Mouse (Mus musculus) forebrain, embryonic 16.5 days (tissue): ENCODE data around the gene Eed. TPM values are rescaled to one million over a fixed set of nuclear protein-coding genes. Genes with fewer than 3 reads are reported as not detected.

Experiments
- ATAC-seq: fragments of 200-750 bp; cut with Nextera tagmentation; 2 replicates; pipeline ENCODE4 v1.8.0; 2017; ENCODE audit warnings: mild to moderate bottlenecking, moderate library complexity
- H3K27ac ChIP-seq: fragments of 300-500 bp; sonication (generic); 2 replicates; pipeline ENCODE4 v1.5.1; 2014; ENCODE audit warnings: low read length, control low read depth
- H3K27me3 ChIP-seq: fragments of 300-500 bp; sonication (generic); replicated peaks from 2 replicates; pipeline ENCODE4 v1.6.1; 2014; ENCODE audit warnings: low read length; ENCODE audit not compliant: control insufficient read depth, insufficient read depth
- H3K36me3 ChIP-seq: fragments of 300-500 bp; sonication (generic); 2 replicates; pipeline ENCODE4 v1.6.1; 2014; ENCODE audit not compliant: control insufficient read depth, insufficient read depth
- H3K4me1 ChIP-seq: fragments of 300-500 bp; sonication (generic); replicated peaks from 2 replicates; pipeline ENCODE4 v1.6.1; 2014; ENCODE audit warnings: low read length; ENCODE audit not compliant: control insufficient read depth, insufficient read depth
- H3K4me2 ChIP-seq: fragments of 300-500 bp; sonication (generic); 2 replicates; pipeline ENCODE4 v1.6.1; 2014; ENCODE audit warnings: mild to moderate bottlenecking, low read length, control low read depth
- H3K4me3 ChIP-seq: fragments of 300-500 bp; sonication (generic); replicated peaks from 2 replicates; pipeline ENCODE4 v1.5.1; 2014; ENCODE audit warnings: mild to moderate bottlenecking, low read length, control low read depth
- H3K9ac ChIP-seq: fragments of 300-500 bp; sonication (generic); replicated peaks from 2 replicates; pipeline ENCODE4 v1.6.1; 2014; ENCODE audit warnings: low read depth, low read length, control low read depth
- H3K9me3 ChIP-seq: fragments of 300-500 bp; sonication (generic); 2 replicates; pipeline ENCODE4 v1.6.1; 2016; ENCODE audit warnings: low read length; ENCODE audit not compliant: control insufficient read depth
- WGBS: fragments of 180-500 bp; shearing (Covaris S2); extraction: QIAGEN DNeasy Blood & Tissue Kit; methylation state at CpG from one replicate; pipeline ENCODE4 v1.1.7; 2014; 5-methylcytosine and 5-hydroxymethylcytosine counted together
- polyA plus RNA-seq: library from polyadenylated mRNA; unstranded; fragments of >200 nt; fragmentation: Nextera tagmentation; extraction: Ambion mirVana; gene quantifications from 2 replicates; pipeline ENCODE4 v1.2.1, GENCODE M21; 2015

Gene Eed
- polyA plus RNA-seq: 35.0 and 45.1 TPM in 2 replicates

GRCm38 (mm10) chr7:89980485-89981422, at the start of gene Eed:
Eed (minus strand) TSS chr7:89980983.
- peak within 1 kb of the TSS; percentile 95 for H3K4me3 ChIP-seq
- under 1% methylated on average over 83 of the region's 87 CpGs for WGBS

GRCm38 (mm10) chr7:90029548-90030485, 49.0 kb upstream of the Eed start:
- peaks cover 20% of the 10 kb centered on the region for H3K4me1 ChIP-seq
- no peaks in the 10 kb centered on the region for H3K9me3 ChIP-seq
- peak overlapping the region; percentile 10 for H3K9ac ChIP-seq
- peak overlapping the region; percentile 88 for H3K27ac ChIP-seq
- peak overlapping the region; percentile 41 for H3K4me2 ChIP-seq
- H3K36me3 ChIP-seq: no peaks in the 10 kb centered on the region
- ATAC-seq: peak; percentile 59
- 36% methylated on average over 20 of the region's 20 CpGs for whole genome bisulfite sequencing
- 0 out of 2 replicates have a peak overlapping the region, but pooled peaks have one; percentile 4 for H3K4me3 ChIP-seq
- H3K27me3 ChIP-seq: no peaks in the 10 kb centered on the region

More at GRCm38 (mm10) chr7:89980485-89981422, at the start of gene Eed:
- H3K4me2 ChIP-seq: peak within 1 kb of the TSS; percentile 89
- peaks cover 4% of the 10 kb centered on the region for H3K36me3 ChIP-seq
- H3K27ac ChIP-seq: peak within 1 kb of the TSS; percentile 99
- ATAC-seq: peak; percentile 91
- no peaks in the 10 kb centered on the region for H3K27me3 ChIP-seq
- no peaks in the 10 kb centered on the region for H3K9me3 ChIP-seq
- peaks cover 12% of the 10 kb centered on the region for H3K4me1 ChIP-seq
- peak within 1 kb of the TSS; percentile 89 for H3K9ac ChIP-seq

- H3K27ac ChIP-seq: peak overlapping the region; percentile 88
- peak overlapping the region; percentile 10 for H3K9ac ChIP-seq
- H3K36me3 ChIP-seq: no peaks in the 10 kb centered on the region
- H3K4me1 ChIP-seq: peaks cover 20% of the 10 kb centered on the region
- H3K4me2 ChIP-seq: peak overlapping the region; percentile 41
- H3K4me3 ChIP-seq: 0 out of 2 replicates have a peak overlapping the region, but pooled peaks have one; percentile 4
- H3K27me3 ChIP-seq: no peaks in the 10 kb centered on the region
- H3K9me3 ChIP-seq: no peaks in the 10 kb centered on the region
- 2% methylated on average over 8 of the region's 8 CpGs for WGBS
- ATAC-seq: peak; percentile 96
These were observed 48.2 kb upstream of the Eed start for GRCm38 (mm10) chr7:90028888-90029547.

- H3K4me2 ChIP-seq: no peak overlapping the region
- H3K27ac ChIP-seq: no peak overlapping the region
- no peaks in the 10 kb centered on the region for H3K36me3 ChIP-seq
- no peak overlapping the region for H3K9ac ChIP-seq
- WGBS: 54% methylated on average over 6 of the region's 6 CpGs
- peaks cover 12% of the 10 kb centered on the region for H3K4me1 ChIP-seq
- H3K4me3 ChIP-seq: no peak overlapping the region
- ATAC-seq: no peak
- H3K27me3 ChIP-seq: no peaks in the 10 kb centered on the region
- no peaks in the 10 kb centered on the region for H3K9me3 ChIP-seq
These were observed 44.2 kb upstream of the Eed start for GRCm38 (mm10) chr7:90024975-90025374.

DNA sequence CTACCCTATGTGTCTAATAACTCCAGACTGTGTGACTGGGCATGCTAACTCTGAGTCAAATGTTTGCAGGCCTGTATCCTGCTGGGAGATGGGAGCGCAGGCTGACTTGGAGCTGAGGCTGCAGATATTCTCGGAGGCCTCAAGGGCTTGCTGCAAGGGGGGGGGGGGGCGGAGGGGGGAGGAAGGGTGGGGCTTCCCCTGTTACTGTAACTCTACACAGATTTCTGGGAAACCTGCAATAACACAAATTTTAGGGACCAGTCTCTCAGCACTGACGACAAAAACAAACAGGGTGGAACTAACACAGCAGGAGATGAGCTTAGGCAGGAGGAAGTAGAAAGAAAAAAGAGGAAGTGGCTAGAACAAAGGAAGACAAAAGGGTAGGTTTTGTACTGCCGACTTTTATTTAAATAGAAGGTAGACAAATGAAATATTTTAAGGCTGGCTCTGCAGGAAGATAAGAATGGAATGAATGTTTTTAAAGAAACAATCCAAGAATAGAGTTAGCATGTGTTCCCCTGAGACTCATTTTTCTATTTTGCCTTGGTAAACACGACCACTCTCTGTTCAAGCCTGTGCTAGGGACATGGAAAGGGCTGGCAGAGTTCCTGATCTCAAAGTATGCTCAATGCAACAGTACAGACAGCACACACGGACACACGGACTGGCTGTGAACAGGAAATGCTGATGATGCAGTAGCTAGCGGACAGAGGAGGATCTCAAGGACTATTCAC, 42.4 kb upstream of the Eed start:
- no peaks in the 10 kb centered on the region for H3K4me1 ChIP-seq
- no peaks in the 10 kb centered on the region for H3K9me3 ChIP-seq
- H3K4me3 ChIP-seq: no peak overlapping the region
- ATAC-seq: no peak
- H3K27ac ChIP-seq: no peak overlapping the region
- H3K27me3 ChIP-seq: no peaks in the 10 kb centered on the region
- 60% methylated on average over 8 of the region's 9 CpGs for WGBS
- H3K36me3 ChIP-seq: no peaks in the 10 kb centered on the region
- no peak overlapping the region for H3K4me2 ChIP-seq
- H3K9ac ChIP-seq: no peak overlapping the region

GRCm38 (mm10) chr7:90020331-90020730, 39.5 kb upstream of the Eed start:
- no peak for ATAC-seq
- Histone ChIP-seq H3K4me2 (no peak overlapping the region), H3K27me3 (no peaks in the 10 kb centered on the region), H3K9me3 (no peaks in the 10 kb centered on the region), H3K9ac (no peak overlapping the region), H3K27ac (no peak overlapping the region), H3K36me3 (no peaks in the 10 kb centered on the region), H3K4me3 (no peak overlapping the region), H3K4me1 (no peaks in the 10 kb centered on the region)
- WGBS: 90% methylated on average over 6 of the region's 6 CpGs

- no peaks in the 10 kb centered on the region for H3K4me1 ChIP-seq
- no peak for ATAC-seq
- WGBS: 92% methylated on average over 10 of the region's 10 CpGs
- H3K4me3 ChIP-seq: no peak overlapping the region
- no peaks in the 10 kb centered on the region for H3K36me3 ChIP-seq
- H3K27me3 ChIP-seq: no peaks in the 10 kb centered on the region
- H3K27ac ChIP-seq: no peak overlapping the region
- H3K4me2 ChIP-seq: no peak overlapping the region
- no peak overlapping the region for H3K9ac ChIP-seq
- no peaks in the 10 kb centered on the region for H3K9me3 ChIP-seq
These were observed 38.8 kb upstream of the Eed start for GRCm38 (mm10) chr7:90019570-90019969.

- Histone ChIP-seq H3K27ac (no peak overlapping the region), H3K4me3 (no peak overlapping the region), H3K9ac (no peak overlapping the region), H3K27me3 (no peaks in the 10 kb centered on the region), H3K4me2 (no peak overlapping the region), H3K36me3 (no peaks in the 10 kb centered on the region), H3K4me1 (no peaks in the 10 kb centered on the region), H3K9me3 (no peaks in the 10 kb centered on the region)
- 32% methylated on average over 5 of the region's 5 CpGs for WGBS
- ATAC-seq: 0 out of 2 replicates have a peak, but pooled peaks have one; percentile 31
These were observed 36.3 kb upstream of the Eed start for GRCm38 (mm10) chr7:90016930-90017588.
